Mouse (Mus musculus): Measurements from ENCODE around the gene Fkbp5. TPM values are rescaled to one million over a fixed set of nuclear protein-coding genes. Genes with fewer than 3 reads are reported as not detected.
A peak's percentile ranks its signal among the peaks of the same experiment; 100 is the strongest.
"Not testable (repeated sequence)": the region's sequence is repeated elsewhere in the genome, so short reads cannot be mapped to it uniquely, and the experiment has no call there.

The Fkbp5 gene
- 13.5 and 22.6 TPM in 2 replicates for polyA plus RNA-seq (2012; rRNA removed)

DNA sequence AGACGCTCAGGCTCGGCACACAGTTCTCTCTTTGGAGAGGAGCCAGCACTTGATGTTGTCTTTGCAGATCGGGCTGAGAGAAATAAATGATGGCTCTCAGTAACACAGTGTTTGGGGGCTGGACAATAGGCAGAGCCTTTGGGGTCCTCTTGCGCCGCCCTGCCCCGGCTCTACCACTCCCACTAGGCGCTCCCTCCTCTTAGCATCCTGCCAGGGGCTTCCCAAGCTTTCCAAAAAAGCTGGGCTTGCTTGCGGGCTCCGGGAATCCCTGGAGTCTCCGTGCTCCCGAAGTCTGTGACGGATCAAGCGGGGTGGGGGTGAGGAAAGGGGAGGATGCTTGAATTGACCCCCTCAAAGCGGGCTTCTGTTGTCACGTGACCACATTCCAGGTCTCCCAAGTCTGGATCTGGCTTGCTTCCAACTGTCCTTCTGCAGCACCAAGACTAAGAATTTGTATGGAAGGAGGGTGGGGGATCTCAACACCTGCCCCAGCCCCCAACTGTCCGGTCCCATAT, at the start of gene Fkbp5:
Gene Fkbp5, minus strand, starts transcription at position 87 of the 515 bp plus-strand sequence.
- DNase-seq (ENCODE audit: low spot score): no peak

DNA sequence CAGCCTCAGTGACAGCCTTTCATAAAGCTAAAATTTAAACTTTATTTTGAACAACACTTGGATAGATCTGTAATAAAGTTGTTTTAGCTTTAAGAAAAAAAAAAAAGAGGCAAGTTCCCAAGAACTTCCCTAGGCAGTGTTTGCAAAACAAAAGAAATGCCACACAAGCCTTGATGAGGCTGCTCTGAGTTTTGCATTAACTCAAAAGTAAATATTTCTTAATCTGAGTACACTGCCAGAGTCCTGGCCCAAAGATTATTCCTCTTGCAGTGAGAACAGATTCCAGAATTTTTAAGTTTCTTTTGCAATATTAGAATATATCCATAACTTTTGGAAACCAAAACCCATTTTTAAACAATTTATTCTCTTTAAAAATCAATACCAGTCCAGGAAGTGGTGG, 47.9 kb upstream of the Fkbp5 start:
- DNase-seq (ENCODE audit: low spot score): no peak

DNA sequence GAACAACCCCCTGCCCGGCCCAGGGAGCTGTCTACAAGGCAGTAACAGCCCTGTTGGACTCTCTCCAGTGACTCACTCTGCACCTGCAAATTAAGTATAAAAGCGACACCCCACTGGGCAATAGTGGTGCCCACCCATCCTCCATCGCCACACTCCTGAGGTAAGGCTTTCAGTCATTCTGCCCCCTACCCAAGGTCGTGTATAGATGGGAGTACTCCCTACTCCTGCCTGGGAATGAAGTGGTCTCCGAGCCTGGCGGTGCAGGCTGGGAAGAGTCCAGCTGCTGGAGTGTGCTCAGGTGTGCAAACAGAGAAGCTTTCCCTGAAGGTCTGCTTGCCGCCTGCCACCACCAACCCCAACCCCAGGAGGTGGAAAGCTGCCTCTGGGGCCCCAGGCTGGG, 44.3 kb upstream of the Fkbp5 start:
- no peak for DNase-seq (ENCODE audit: low spot score)

- DNase-seq (ENCODE audit: low spot score): no peak
Measured at GRCm38 (mm10) chr17:28560598-28560997, 43.3 kb upstream of the Fkbp5 start, which contains the start of gene Clps. Gene Clps, minus strand, starts transcription at chr17:28560766.

DNA sequence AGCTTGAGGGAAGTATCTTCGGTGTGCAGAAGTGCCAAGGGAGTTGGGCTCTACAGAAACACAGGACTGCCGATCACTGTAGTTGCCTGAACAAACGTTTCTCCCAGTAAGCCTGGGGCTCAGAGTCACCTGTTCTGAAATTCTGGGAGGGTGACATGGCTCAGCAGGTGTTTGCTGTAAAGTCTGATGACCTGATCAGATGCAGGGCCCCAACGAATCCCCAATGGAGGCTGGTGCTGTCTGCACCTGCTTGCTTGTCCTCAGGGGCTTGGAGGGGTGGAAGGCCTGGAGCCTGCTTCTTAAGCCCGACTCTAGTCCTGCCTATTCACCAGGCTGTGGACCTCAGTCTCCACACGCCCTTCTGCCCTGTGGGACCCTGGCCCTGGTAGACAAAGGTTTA, 40.4 kb upstream of the Fkbp5 start:
- no peak for DNase-seq (ENCODE audit: low spot score)

DNA sequence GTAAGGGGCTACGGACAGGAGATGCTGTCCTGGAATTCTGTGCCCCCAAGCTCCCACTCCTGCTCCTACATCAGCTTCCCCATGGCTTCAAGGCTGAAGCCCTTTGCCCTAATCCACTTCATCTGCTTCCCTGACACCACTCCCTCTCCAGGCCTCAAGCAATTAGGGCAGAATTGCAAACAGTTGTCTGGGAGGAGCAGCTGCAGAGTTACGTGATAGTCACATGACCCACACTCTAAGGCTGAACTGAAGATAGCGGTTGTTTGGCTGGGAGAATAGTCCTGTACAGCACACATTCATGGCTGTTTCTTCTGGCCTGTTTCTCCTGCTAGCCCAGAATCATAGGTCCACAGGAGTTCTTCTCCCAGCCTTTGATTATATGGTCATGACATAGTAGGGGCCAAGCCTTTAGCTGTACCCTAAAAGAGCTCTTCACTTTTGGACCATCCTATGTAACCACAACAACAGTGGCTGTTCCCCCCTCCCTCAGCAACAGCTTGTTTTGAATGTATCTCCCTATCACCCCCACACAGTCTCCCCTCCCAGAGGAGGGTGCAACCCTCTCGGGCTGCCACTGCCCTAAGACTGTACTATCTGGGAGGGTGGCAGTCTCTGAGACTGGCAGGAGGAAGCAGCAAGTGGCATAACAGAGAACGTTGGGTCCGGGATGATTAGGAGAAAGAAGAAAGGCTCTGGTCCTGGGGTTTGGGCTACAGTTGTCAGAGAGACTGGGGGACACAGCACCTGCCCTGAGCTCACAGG, 39.5 kb upstream of the Fkbp5 start:
- DNase-seq (ENCODE audit: low spot score): no peak

DNA sequence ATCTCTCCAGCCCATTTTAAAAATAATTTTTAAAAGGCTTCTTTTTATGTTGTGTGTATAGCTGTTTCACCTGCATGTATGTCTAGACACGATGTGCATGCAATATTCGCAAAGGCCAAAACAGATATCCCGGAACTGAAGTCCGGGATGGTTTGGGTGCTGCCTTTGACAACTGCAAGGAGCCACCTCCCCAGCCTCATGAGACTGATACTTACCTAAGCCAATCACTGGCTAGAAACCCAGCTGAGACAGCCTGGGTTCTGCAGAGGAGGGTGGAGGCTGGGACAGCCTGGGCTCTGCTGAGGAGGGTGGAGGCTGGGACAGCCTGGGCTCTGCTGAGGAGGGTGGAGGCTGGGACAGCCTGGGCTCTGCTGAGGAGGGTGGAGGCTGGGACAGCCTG, 36.7 kb upstream of the Fkbp5 start:
- not testable (repeated sequence) for DNase-seq (ENCODE audit: low spot score)

DNA sequence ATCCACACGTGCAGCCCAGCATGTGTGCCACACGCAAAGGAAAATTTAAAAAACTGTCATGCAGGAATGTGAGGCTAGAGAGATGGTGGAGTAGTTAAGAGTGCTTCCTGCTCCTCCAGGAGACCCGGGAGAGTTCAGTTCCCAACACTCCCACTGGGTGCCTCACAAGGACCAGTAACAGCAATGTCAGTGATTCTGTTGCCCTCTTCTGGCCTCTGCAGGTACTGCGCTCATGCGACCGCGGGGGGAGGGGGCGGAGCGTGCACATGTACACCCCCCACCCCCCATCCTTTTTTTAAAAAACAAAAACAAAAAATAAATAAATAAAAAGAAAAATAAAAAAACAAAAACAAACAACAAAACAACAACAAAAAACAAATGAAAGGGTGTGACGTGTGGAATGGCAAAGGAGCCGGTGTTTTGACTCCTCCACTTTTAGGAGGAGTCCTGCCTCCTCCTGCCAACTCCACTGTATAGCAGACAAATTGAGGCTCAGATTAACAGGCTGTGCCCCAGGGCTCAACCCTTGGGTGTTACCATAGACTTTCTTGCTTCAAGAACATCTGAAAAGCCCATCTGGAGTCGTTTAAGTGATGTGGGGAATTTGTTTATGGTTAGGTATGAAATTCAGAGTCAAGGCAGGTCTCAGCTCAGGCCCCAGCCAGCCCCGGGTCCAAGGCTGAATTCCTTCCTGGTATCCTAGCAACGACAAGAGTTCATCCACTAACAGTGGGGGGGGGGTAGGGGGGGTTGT, 35.9 kb upstream of the Fkbp5 start:
- peak; percentile 38 for DNase-seq (ENCODE audit: low spot score)

GRCm38 (mm10) chr17:28549111-28549510, 31.8 kb upstream of the Fkbp5 start, which contains the start of gene Clpsl2:
Gene Clpsl2, plus strand, starts transcription at chr17:28549411.
- DNase-seq (ENCODE audit: low spot score): no peak

DNA sequence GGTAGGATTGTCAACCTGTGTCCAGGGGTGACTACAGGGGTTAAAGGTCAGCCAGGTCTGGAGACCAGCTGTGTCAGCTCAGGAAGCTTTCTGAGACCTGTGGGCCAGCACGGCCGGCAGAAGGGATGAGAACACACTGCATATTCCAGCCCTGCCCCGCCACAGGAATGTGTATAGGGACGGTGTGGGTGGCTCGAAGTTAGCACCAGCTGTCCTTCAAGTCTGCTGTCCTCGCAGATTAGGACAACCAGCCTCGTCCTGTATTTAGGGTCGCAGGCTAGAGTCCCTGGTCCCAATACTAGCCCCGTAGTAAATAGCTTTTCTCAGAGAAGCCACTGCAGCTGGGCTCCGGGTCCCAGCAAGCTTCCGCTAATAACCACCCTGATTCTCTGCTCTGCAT, 31.2 kb upstream of the Fkbp5 start:
- DNase-seq (ENCODE audit: low spot score): no peak

- no peak for DNase-seq (ENCODE audit: low spot score)
Measured at GRCm38 (mm10) chr17:28546925-28547324, 29.6 kb upstream of the Fkbp5 start.

- DNase-seq (ENCODE audit: low spot score): no peak
Measured at GRCm38 (mm10) chr17:28537881-28538280, 20.6 kb upstream of the Fkbp5 start.

DNA sequence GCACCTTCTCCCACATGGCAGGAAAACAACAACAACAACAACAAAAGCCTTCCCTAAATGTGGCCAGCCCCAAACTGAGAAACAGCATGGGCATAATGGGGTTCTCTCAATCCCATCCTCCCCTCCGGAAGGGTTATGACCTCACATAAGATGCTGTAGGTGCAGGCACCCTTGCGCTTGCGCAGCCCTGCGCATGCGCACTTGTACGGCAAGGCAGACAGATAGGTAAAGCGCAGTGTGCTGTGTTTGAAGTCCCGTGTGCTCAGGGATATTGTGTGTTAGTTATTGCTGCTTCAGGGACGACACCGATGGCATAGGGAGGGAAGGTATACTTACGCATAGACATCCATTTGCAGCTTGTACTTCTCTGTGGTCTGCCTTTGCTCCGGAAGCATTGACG, 16.0 kb upstream of the Fkbp5 start:
- no peak for DNase-seq (ENCODE audit: low spot score)

DNA sequence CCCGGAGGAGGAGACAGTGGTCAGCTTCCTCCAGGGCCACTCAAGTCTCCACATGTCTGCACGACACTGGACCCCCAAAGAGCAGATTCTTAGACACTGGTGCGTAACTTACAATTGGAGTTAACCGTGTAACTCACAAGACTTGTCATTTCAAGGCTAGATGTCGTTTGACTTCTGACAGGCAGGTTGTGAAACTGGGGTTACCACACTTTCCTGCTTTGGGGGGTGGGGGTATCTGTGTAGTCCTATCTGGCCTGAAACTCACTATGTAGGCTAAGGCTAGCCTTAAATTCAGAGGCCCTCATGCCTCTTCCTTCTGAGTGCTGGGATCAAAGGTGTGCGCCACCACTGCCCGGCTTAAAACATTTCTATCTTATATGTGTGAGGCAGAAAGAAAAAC, 15.2 kb upstream of the Fkbp5 start:
- no peak for DNase-seq (ENCODE audit: low spot score)

GRCm38 (mm10) chr17:28531946-28532345, 14.6 kb upstream of the Fkbp5 start:
- DNase-seq (ENCODE audit: low spot score): no peak

DNA sequence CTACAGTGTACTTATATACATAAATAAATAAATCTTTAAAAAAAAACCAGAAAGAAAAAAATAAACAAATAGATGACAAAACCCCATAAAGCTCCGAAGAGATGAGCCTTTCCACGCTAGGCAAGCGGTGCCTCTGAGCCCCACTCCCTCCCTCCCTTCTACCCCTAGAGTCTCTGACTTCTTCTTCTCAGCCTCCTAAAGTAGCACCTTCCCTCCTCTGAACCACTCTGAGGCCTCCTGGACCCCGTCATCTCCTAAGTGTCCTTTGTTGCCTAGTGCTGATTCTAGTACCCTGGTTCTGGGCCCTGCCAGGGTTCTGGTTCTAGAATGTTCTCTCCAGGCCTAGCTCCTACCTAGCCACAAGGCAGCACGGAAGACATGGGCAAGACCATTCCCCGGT, 13.2 kb upstream of the Fkbp5 start, which contains the start of gene Armc12:
Gene Armc12, plus strand, starts transcription at position 301 of the 400 bp plus-strand sequence.
- DNase-seq (ENCODE audit: low spot score): no peak

DNA sequence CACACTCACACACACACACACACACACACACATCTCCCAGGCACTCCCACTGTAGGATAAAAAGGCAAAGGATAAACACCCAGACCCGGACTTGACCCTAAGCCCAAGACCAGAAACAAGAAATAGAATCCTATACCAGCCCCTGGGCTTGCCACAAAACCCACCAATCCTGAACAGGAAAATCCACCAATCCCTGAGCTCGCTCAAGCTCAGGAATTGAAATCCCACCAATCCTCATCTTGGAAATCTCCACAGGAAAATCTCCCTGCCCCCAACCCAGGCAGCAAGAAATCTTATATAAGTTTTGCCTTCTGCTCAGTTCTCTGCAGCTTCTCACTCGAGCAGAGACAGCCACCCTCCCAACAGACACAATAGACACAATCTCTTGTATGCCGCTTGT, 11.8 kb upstream of the Fkbp5 start:
- DNase-seq (ENCODE audit: low spot score): no peak

- DNase-seq (ENCODE audit: low spot score): peak; percentile 74
Measured at GRCm38 (mm10) chr17:28528043-28528351, 10.7 kb upstream of the Fkbp5 start.

DNA sequence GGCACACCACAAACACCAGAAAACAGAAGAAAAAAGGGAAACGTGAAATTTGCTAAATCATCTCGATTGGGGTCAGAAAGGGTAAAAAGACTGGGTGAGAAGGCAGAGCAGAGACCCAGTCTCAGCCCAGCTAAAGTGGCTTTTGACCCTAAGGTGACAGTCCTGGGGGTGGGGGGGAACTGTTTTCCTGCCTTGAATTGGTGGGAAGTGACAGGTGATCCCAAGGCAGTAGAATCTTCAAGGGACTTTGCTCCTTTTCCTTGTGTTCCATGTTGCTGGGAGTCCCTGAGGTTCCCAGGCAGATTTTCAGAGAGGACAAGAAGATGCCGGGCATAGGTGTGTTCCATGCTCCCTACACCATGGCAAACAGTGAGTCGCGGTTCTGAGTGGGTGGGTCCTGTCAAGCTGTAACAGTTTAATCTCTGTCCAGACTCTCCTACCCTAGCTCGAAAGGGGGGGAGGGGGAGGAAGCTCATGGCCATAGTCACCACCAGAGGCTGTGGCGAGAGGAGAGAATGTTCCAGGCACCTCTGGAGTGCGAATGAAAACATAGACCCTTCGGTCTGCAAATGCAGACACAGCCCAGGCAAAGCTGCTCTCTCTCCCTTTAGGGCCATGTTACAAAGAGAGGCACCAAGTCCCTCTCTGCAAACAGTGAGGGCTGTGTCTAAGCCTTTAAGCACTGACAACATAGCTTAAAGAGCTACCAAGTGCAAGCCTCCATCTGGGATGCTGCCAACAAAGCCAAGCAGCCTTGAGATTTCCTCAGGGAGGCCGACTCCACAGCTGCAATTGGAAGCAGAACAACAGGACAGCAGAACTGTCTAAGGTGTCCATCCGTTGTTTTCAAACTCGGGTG, 10.1 kb upstream of the Fkbp5 start:
- DNase-seq (ENCODE audit: low spot score): no peak

DNA sequence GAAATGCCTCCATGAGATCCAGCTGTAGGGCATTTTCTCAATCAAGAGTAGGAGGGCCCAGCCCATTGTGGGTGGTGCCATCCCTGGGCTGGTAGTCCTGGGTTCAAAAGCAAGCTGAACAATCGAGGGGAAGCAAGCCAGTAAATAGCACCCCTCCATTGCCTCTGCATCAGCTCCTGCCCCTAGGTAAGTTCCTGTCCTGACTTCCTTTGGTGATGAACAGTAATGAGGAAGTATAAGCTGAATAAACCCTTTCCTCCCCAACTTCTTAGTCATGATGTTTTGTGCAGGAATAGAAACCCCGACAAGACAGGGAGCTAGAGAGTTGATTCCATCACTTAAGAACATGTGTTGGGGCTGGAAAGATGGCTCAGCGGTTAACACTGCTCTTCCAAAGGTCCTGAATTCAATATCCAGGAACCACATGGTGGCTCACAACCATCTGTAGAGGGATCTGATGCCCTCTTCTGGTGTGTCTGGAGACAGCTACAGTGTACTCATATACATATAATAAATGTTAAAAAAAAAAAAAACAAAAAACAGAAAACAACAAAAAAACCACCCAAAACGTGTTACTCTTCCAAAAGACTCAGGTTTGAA, 7.6 kb upstream of the Fkbp5 start:
- DNase-seq (ENCODE audit: low spot score): no peak

DNA sequence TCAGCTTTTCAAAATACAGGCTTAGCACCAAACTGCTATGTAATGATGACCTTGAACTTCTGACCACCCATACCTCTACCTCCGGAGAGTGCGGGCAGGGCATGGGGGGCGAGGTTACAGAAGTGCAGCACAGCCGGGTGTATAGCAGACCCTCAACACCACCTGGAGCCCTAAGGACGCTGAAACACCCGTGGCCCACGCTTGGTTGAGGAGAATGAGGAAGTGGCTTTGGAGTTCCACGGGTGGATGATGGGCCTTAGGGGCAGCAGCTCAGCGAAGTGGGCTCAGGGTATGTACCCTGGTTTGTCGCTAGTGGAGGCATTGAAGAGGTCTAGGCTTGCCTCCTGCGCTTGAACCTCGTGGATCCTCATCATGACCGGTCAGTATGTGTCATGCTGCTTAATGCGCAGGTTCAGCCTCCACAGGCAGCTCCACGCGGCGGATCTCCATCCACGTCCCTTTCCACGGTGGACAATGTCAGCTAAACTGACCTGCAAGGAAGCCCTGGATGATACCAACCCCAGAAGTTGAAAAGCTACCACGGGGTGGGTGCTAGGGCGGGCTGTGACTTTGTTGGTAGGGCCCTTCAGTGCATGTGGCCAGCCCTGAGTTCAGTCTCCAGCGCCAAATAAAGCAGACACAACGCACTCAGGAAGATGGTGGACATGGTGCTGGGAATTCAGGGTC, 6.8 kb upstream of the Fkbp5 start:
- no peak for DNase-seq (ENCODE audit: low spot score)
